Mouse (Mus musculus) heart, embryonic 14.5 days (tissue): ENCODE results near the gene Cbln3. TPM values are rescaled to one million over a fixed set of nuclear protein-coding genes. Genes with fewer than 3 reads are reported as not detected.

Experiments used
- ATAC-seq: fragments of 200-750 bp; cut with Nextera tagmentation; 2 replicates; pipeline ENCODE4 v1.8.0; 2017; ENCODE audit warnings: low read depth, moderate TSS enrichment; ENCODE audit not compliant: insufficient number of reproducible peaks, insufficient read depth, low FRiP score
- H3K27ac ChIP-seq, 2 experiments: fragments of 200-500 bp in 1 of 2; fragments of 300-500 bp in 1 of 2; sonication (generic) in 1 of 2; replicated peaks in 1 of 2; 2 replicates each; pipeline ENCODE4 v1.5.1; 2012 to 2014; ENCODE audit warnings: low read depth in 2 of 2, low read length in 2 of 2, control low read depth in 1 of 2, mild to moderate bottlenecking in 1 of 2, mixed read lengths in 1 of 2; ENCODE audit not compliant: control insufficient read depth in 1 of 2, insufficient read depth in 1 of 2
- H3K27me3 ChIP-seq: fragments of 300-500 bp; sonication (generic); 2 replicates; pipeline ENCODE4 v1.6.1; 2014; ENCODE audit warnings: mild to moderate bottlenecking, low read length, control low read depth; ENCODE audit not compliant: control insufficient read depth, insufficient read depth
- H3K36me3 ChIP-seq: fragments of 300-500 bp; sonication (generic); 2 replicates; pipeline ENCODE4 v1.6.1; 2014; ENCODE audit warnings: mild to moderate bottlenecking, control low read depth, low read length, mixed read lengths; ENCODE audit not compliant: control insufficient read depth, insufficient read depth
- H3K4me1 ChIP-seq, 2 experiments: fragments of 200-500 bp in 1 of 2; fragments of 300-500 bp in 1 of 2; sonication (generic) in 1 of 2; 2 replicates each; pipeline ENCODE4 v1.6.1; 2012 to 2014; ENCODE audit warnings: low read length in 2 of 2, control low read depth in 1 of 2, mixed read lengths in 1 of 2; ENCODE audit not compliant: control insufficient read depth in 2 of 2, insufficient read depth in 2 of 2
- H3K4me2 ChIP-seq: fragments of 300-500 bp; sonication (generic); 2 replicates; pipeline ENCODE4 v1.6.1; 2014; ENCODE audit warnings: mild to moderate bottlenecking, low read length
- H3K4me3 ChIP-seq, 2 experiments: fragments of 200-500 bp in 1 of 2; fragments of 300-500 bp in 1 of 2; sonication (generic) in 1 of 2; 2 replicates each; pipeline ENCODE4 v1.5.1; 2012 to 2014; ENCODE audit warnings: low read length in 2 of 2, mild to moderate bottlenecking in 2 of 2, control low read depth in 1 of 2, low read depth in 1 of 2, moderate library complexity in 1 of 2; ENCODE audit not compliant: control insufficient read depth in 1 of 2, insufficient read depth in 1 of 2
- H3K9ac ChIP-seq: fragments of 300-500 bp; sonication (generic); 2 replicates; pipeline ENCODE4 v1.6.1; 2014; ENCODE audit warnings: mild to moderate bottlenecking, low read length
- H3K9me3 ChIP-seq: fragments of 300-500 bp; sonication (generic); 2 replicates; pipeline ENCODE4 v1.6.1; 2016; ENCODE audit warnings: low read length, control low read depth; ENCODE audit not compliant: control insufficient read depth
- WGBS: fragments of 180-500 bp; shearing (Covaris S2); extraction: QIAGEN DNeasy Blood & Tissue Kit; methylation state at CpG from one replicate; pipeline ENCODE4 v1.1.7; 2014; 5-methylcytosine and 5-hydroxymethylcytosine counted together
- polyA plus RNA-seq: library from polyadenylated mRNA; unstranded; fragments of >200 nt; fragmentation: Nextera tagmentation; extraction: Ambion mirVana; gene quantifications from 2 replicates; pipeline ENCODE4 v1.2.1, GENCODE M21; 2014

The Cbln3 gene
- polyA plus RNA-seq, 1 experiment from 2014 or later, result 0.61 TPM

GRCm38 (mm10) chr14:55905518-55905917, 21.3 kb upstream of the Cbln3 start:
- Histone ChIP-seq H3K4me3 (no peak overlapping the region), H3K27me3 (no peaks in the 10 kb centered on the region), H3K9ac (no peak overlapping the region), H3K4me2 (no peak overlapping the region), H3K9me3 (no peaks in the 10 kb centered on the region), H3K36me3 (no peaks in the 10 kb centered on the region), H3K4me1 (peaks cover 4% of the 10 kb centered on the region in 2 experiments; a peak in 3 of 4 replicates), H3K27ac (no peak overlapping the region)
- WGBS, result 7% methylated on average over 1 of the region's 1 CpGs
- no peak for ATAC-seq

- Histone ChIP-seq H3K4me3 (peak overlapping the region; percentile 45 to 48), H3K4me2 (peak overlapping the region; percentile 71), H3K27ac (peak overlapping the region in 1 of 2 experiments; percentile 51; a peak in 1 of 4 replicates), H3K27me3 (no peaks in the 10 kb centered on the region), H3K9me3 (no peaks in the 10 kb centered on the region), H3K9ac (peak overlapping the region; percentile 75), H3K36me3 (peaks cover 28% of the 10 kb centered on the region), H3K4me1 (peaks cover 6 to 11% of the 10 kb centered on the region in 2 experiments; a peak in 3 of 4 replicates)
- no peak for ATAC-seq
- 6% methylated on average over 12 of the region's 12 CpGs for WGBS
These were observed 16.2 kb upstream of the Cbln3 start for GRCm38 (mm10) chr14:55900414-55900755.

GRCm38 (mm10) chr14:55899701-55900413, 15.7 kb upstream of the Cbln3 start, which contains the start of gene Sdr39u1:
Gene Sdr39u1, minus strand, starts transcription at chr14:55900293.
- WGBS, result 2% methylated on average over 39 of the region's 39 CpGs

GRCm38 (mm10) chr14:55898947-55899346, 14.8 kb upstream of the Cbln3 start:
- Histone ChIP-seq H3K4me2 (peak overlapping the region; percentile 71), H3K27me3 (no peaks in the 10 kb centered on the region), H3K9me3 (no peaks in the 10 kb centered on the region), H3K27ac (no peak overlapping the region), H3K4me3 (no peak overlapping the region), H3K9ac (0 out of 2 replicates have a peak overlapping the region, but pooled peaks have one; percentile 75), H3K4me1 (peaks cover 6 to 11% of the 10 kb centered on the region in 2 experiments; a peak in 3 of 4 replicates), H3K36me3 (peaks cover 42% of the 10 kb centered on the region)
- WGBS, result 92% methylated on average over 7 of the region's 7 CpGs
- ATAC-seq, result no peak

More at GRCm38 (mm10) chr14:55899701-55900413, 15.7 kb upstream of the Cbln3 start, which contains the start of gene Sdr39u1:
- ATAC-seq, result peak; percentile 87
- H3K27ac ChIP-seq, result peak within 1 kb of the TSS; percentile 31 to 51
- H3K9me3 ChIP-seq, result no peaks in the 10 kb centered on the region
- peak within 1 kb of the TSS; percentile 71 for H3K4me2 ChIP-seq
- H3K4me3 ChIP-seq, result peak within 1 kb of the TSS; percentile 45 to 48
- no peaks in the 10 kb centered on the region for H3K27me3 ChIP-seq
- peak within 1 kb of the TSS; percentile 75 for H3K9ac ChIP-seq
- H3K36me3 ChIP-seq, result peaks cover 33% of the 10 kb centered on the region
- H3K4me1 ChIP-seq, result peaks cover 6 to 11% of the 10 kb centered on the region in 2 experiments; a peak in 3 of 4 replicates

- Histone ChIP-seq H3K4me1 (peaks cover 6 to 11% of the 10 kb centered on the region in 2 experiments; a peak in 3 of 4 replicates), H3K36me3 (peaks cover 52% of the 10 kb centered on the region), H3K4me3 (no peak overlapping the region), H3K9ac (no peak overlapping the region), H3K27me3 (no peaks in the 10 kb centered on the region), H3K27ac (no peak overlapping the region), H3K9me3 (no peaks in the 10 kb centered on the region), H3K4me2 (no peak overlapping the region)
- no peak for ATAC-seq
- WGBS, result 90% methylated on average over 12 of the region's 12 CpGs
These were observed 13.5 kb upstream of the Cbln3 start for GRCm38 (mm10) chr14:55897671-55898070.

- Histone ChIP-seq H3K9me3 (no peaks in the 10 kb centered on the region), H3K27ac (no peak overlapping the region), H3K27me3 (no peaks in the 10 kb centered on the region), H3K4me3 (peak overlapping the region in 1 of 2 experiments; percentile 84; a peak in 1 of 4 replicates), H3K9ac (no peak overlapping the region), H3K4me1 (peaks cover 14 to 26% of the 10 kb centered on the region in 2 experiments), H3K36me3 (peaks cover 55% of the 10 kb centered on the region), H3K4me2 (peak overlapping the region; percentile 81; the same call in 1 of the 2 replicates)
- 75% methylated on average over 24 of the region's 24 CpGs for WGBS
- no peak for ATAC-seq
These were observed 2.6 kb upstream of the Cbln3 start for GRCm38 (mm10) chr14:55886571-55887382.

GRCm38 (mm10) chr14:55885791-55886271, 1.6 kb upstream of the Cbln3 start:
- peak overlapping the region; percentile 93 for H3K9ac ChIP-seq
- H3K27ac ChIP-seq, result peak overlapping the region; percentile 79 to 94
- 4% methylated on average over 16 of the region's 16 CpGs for WGBS
- peak overlapping the region; percentile 81 for H3K4me2 ChIP-seq
- no peaks in the 10 kb centered on the region for H3K9me3 ChIP-seq
- H3K27me3 ChIP-seq, result no peaks in the 10 kb centered on the region
- peaks cover 48% of the 10 kb centered on the region for H3K36me3 ChIP-seq
- no peak for ATAC-seq
- peaks cover 14 to 26% of the 10 kb centered on the region in 2 experiments for H3K4me1 ChIP-seq
- peak overlapping the region; percentile 84 for H3K4me3 ChIP-seq
